Mouse (Mus musculus) stomach, embryonic 16.5 days (tissue): ENCODE results near the gene Scfd1. TPM values are rescaled to one million over a fixed set of nuclear protein-coding genes. Genes with fewer than 3 reads are reported as not detected.

Source experiments
- ATAC-seq: fragments of 200-750 bp; cut with Nextera tagmentation; 2 replicates; pipeline ENCODE4 v1.8.0; 2017; ENCODE audit warnings: moderate number of reproducible peaks, moderate TSS enrichment; ENCODE audit not compliant: insufficient read depth, low FRiP score
- H3K27ac ChIP-seq: fragments of 300-500 bp; sonication (generic); 2 replicates; pipeline ENCODE4 v1.5.1; 2014; ENCODE audit warnings: low read length
- H3K27me3 ChIP-seq: fragments of 300-500 bp; sonication (generic); 2 replicates; pipeline ENCODE4 v1.6.1; 2014; ENCODE audit warnings: low read length, control low read depth, mixed read lengths; ENCODE audit not compliant: control insufficient read depth, insufficient read depth
- H3K36me3 ChIP-seq: fragments of 300-500 bp; sonication (generic); 2 replicates; pipeline ENCODE4 v1.6.1; 2014; ENCODE audit warnings: low read length; ENCODE audit not compliant: control insufficient read depth, insufficient read depth
- H3K4me1 ChIP-seq: fragments of 300-500 bp; sonication (generic); 2 replicates; pipeline ENCODE4 v1.6.1; 2014; ENCODE audit warnings: low read length, control low read depth, mixed read lengths; ENCODE audit not compliant: control insufficient read depth, insufficient read depth
- H3K4me2 ChIP-seq: fragments of 300-500 bp; sonication (generic); 2 replicates; pipeline ENCODE4 v1.6.1; 2014; ENCODE audit warnings: low read depth, low read length, mixed read lengths
- H3K4me3 ChIP-seq: fragments of 300-500 bp; sonication (generic); replicated peaks from 2 replicates; pipeline ENCODE4 v1.5.1; 2014; ENCODE audit warnings: mild to moderate bottlenecking, low read length
- H3K9ac ChIP-seq: fragments of 300-500 bp; sonication (generic); 2 replicates; pipeline ENCODE4 v1.6.1; 2014; ENCODE audit warnings: low read length
- H3K9me3 ChIP-seq: fragments of 300-500 bp; sonication (generic); replicated peaks from 2 replicates; pipeline ENCODE4 v1.6.1; 2016; ENCODE audit warnings: low read length, control low read depth; ENCODE audit not compliant: control insufficient read depth
- WGBS: fragments of 180-500 bp; shearing (Covaris S2); extraction: QIAGEN DNeasy Blood & Tissue Kit; methylation state at CpG from one replicate; pipeline ENCODE4 v1.1.7; 2014; 5-methylcytosine and 5-hydroxymethylcytosine counted together
- polyA plus RNA-seq: library from polyadenylated mRNA; unstranded; fragments of >200 nt; fragmentation: Nextera tagmentation; extraction: Ambion mirVana; gene quantifications from 2 replicates; pipeline ENCODE4 v1.2.1, GENCODE M21; 2015

Gene Scfd1
- polyA plus RNA-seq, 1 experiment from 2014 or later = 87.5 TPM

DNA sequence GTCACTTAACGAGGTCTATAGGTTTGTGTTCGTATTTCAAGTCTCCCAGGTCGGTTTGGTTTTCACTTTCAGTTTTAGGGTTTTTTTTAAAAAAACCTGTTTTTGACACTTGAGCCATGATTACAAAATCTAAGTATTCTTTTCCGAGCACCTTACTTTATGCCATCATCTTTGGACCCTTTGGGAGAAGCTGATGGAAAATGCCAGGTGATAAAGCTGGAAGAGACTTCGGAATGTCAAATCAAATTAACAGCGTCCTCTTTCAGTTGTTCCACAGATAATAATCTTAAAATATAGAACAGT lies 529 bp downstream of the Scfd1 start:
- H3K36me3 ChIP-seq = no peaks in the 10 kb centered on the region
- H3K4me2 ChIP-seq = peak overlapping the region; percentile 65
- ATAC-seq = no peak
- H3K27me3 ChIP-seq = no peaks in the 10 kb centered on the region
- H3K9ac ChIP-seq = peak overlapping the region; percentile 92
- no peaks in the 10 kb centered on the region for H3K4me1 ChIP-seq
- peak overlapping the region; percentile 92 for H3K27ac ChIP-seq
- H3K4me3 ChIP-seq = peak overlapping the region; percentile 96
- WGBS = 14% methylated on average over 6 of the region's 6 CpGs
- H3K9me3 ChIP-seq = no peaks in the 10 kb centered on the region

DNA sequence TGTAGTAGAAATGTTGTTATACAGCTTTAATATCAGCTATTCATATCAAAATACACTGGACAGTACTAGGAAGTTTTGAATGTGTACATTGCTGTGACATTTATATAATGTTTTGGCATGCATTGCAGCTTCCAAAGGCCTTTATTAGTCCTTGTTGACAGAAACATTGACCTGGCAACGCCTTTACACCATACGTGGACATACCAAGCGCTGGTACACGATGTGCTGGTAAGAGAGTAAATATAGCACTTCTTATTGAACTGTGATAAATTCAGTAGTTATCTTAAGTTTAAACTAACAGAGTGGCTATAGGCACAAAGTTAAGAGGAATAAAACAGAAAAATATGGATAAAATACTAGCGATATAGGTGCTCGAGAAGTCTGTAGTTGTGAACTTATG lies 22.6 kb downstream of the Scfd1 start:
- Histone ChIP-seq H3K36me3 (peaks cover 16% of the 10 kb centered on the region), H3K4me3 (no peak overlapping the region), H3K4me2 (no peak overlapping the region), H3K27ac (no peak overlapping the region), H3K9ac (no peak overlapping the region), H3K9me3 (no peaks in the 10 kb centered on the region), H3K27me3 (no peaks in the 10 kb centered on the region), H3K4me1 (no peaks in the 10 kb centered on the region)
- no peak for ATAC-seq
- WGBS = 87% methylated on average over 6 of the region's 6 CpGs

DNA sequence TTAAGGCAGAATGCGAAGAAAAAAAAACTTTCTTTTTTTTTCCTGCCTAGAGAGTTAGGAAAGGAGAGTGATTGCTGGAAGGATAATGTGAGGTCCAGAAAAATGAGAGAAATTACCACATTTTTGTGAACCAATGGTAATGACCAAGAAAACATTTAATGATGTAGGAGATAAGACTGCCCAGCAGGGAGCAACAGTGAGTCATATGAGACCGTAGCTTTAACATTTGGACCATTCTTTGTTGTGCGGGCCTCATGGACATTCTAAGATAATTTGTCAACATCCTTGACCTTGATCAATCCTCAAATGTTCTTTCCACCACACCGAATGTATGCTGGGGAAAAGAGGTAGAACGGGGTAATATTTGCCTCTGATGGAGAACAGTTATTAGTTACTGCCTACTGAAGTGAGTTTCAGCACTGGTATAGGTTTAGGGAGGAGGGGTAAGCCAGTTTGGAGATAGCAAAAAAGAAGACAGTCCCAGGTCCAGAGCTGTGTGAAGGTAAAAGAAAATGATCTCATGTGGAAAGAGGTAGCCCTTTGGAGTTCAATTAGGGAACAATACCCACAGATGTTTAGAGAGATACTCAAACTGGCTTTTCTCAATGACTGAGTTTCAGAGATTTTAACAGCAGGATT lies 24.9 kb downstream of the Scfd1 start:
- 58% methylated on average over 5 of the region's 5 CpGs for WGBS
- Histone ChIP-seq H3K27ac (no peak overlapping the region), H3K9ac (no peak overlapping the region), H3K4me1 (no peaks in the 10 kb centered on the region), H3K4me3 (no peak overlapping the region), H3K4me2 (no peak overlapping the region), H3K36me3 (peaks cover 12% of the 10 kb centered on the region; the same call in 1 of the 2 replicates), H3K27me3 (no peaks in the 10 kb centered on the region), H3K9me3 (no peaks in the 10 kb centered on the region)
- no peak for ATAC-seq

DNA sequence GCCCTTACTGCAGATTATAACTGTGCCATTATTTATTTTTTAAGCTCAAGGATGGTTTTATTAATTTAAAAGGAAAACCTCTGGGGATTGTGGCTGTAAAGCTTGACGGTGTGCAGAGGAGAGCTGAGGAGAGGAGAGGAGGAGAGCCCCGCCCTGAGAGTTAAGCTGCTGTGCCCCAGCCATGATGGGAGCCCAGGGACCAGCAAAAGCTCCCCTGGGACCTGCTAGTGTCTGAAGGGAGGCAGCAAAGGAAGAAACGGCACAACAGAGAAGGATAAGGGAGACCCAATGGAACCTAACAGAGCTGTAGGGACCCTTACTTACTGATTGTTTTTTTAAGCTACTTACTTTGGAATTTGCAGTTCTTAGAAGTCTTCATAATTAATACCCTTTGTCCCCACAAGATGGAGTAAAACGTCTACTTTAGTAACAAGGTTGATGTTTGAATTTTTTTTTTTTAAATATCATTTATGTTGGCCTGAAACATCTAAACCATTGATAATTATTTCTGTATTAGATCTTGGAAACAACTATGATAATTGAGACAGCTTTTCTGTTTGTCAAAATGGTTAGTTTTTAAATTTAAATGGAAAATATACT lies 26.8 kb downstream of the Scfd1 start:
- H3K9ac ChIP-seq = no peak overlapping the region
- no peak overlapping the region for H3K27ac ChIP-seq
- H3K4me1 ChIP-seq = no peaks in the 10 kb centered on the region
- H3K4me3 ChIP-seq = no peak overlapping the region
- WGBS = 71% methylated on average over 4 of the region's 4 CpGs
- no peak overlapping the region for H3K4me2 ChIP-seq
- H3K9me3 ChIP-seq = no peaks in the 10 kb centered on the region
- no peak for ATAC-seq
- peaks cover 8% of the 10 kb centered on the region for H3K36me3 ChIP-seq
- H3K27me3 ChIP-seq = no peaks in the 10 kb centered on the region

DNA sequence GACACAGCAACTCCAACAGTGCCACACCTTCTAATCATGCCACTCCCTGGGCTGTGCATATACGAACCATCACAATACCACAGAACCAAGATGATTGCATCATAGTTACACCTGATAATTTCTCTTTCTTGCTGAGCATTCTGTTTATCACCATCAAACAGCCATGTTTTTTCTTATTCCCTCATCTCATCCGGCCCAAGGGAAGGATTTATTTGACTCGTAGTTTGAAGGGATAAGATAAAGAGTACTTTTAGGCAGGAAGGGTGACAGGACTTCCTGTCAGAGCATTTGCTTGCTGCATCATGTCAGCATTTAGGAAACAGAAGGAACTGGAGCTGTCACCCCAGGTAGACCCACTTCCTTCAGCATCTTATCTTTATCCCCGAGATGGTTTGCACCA lies 34.1 kb downstream of the Scfd1 start:
- Histone ChIP-seq H3K27me3 (no peaks in the 10 kb centered on the region), H3K27ac (no peak overlapping the region), H3K4me2 (no peak overlapping the region), H3K9ac (no peak overlapping the region), H3K9me3 (no peaks in the 10 kb centered on the region), H3K4me1 (no peaks in the 10 kb centered on the region), H3K36me3 (peaks cover 15% of the 10 kb centered on the region), H3K4me3 (no peak overlapping the region)
- WGBS = 81% methylated on average over 4 of the region's 4 CpGs
- no peak for ATAC-seq

DNA sequence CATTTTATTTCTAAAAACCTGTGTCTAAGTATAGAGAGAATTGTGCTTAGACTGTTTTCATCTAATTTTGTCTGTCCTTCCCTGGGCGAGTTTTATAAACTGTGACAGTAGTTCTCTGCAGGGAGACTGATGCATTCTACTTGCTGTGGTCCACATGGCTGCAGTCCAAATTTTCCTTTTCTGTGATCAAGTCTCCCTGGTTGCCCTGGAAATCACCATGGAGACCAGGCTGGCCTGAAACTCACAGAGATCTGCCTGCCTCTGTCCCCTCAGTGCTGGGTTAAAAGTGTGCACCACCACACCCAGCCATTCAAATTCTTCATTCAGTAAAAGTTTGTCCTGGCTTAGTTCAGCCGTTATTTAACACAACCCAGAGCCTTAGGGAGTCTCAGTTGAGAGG lies 60.2 kb downstream of the Scfd1 start:
- WGBS = 89% methylated on average over 2 of the region's 2 CpGs

DNA sequence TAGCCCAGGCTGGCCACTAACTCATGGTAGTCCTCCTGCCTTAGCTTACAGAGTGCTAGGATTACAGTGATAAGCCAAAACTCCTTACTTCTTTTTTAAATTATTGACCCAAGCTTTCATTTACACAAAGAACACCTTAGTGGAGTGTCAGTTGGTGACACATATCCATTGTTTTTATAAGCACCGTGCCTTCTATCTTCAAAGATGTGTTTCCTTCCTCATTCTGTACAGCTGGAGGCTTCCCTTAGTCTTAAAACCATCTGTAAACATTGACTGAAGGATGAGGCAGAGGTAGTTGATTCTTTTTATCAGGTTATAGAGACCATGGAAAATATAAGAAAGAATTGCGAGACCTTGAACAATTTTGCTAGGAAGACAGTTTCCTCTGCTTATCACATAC lies 61.0 kb downstream of the Scfd1 start:
- 88% methylated on average over 2 of the region's 2 CpGs for WGBS
- Histone ChIP-seq H3K36me3 (peaks cover 29% of the 10 kb centered on the region), H3K4me1 (no peaks in the 10 kb centered on the region)

More for the DNA sequence above, 60.2 kb downstream of the Scfd1 start:
- H3K27me3 ChIP-seq = no peaks in the 10 kb centered on the region
- H3K4me2 ChIP-seq = no peak overlapping the region
- H3K4me3 ChIP-seq = no peak overlapping the region
- no peak overlapping the region for H3K27ac ChIP-seq
- H3K9ac ChIP-seq = no peak overlapping the region
- H3K36me3 ChIP-seq = peaks cover 29% of the 10 kb centered on the region
- no peaks in the 10 kb centered on the region for H3K4me1 ChIP-seq
- ATAC-seq = no peak
- no peaks in the 10 kb centered on the region for H3K9me3 ChIP-seq

DNA sequence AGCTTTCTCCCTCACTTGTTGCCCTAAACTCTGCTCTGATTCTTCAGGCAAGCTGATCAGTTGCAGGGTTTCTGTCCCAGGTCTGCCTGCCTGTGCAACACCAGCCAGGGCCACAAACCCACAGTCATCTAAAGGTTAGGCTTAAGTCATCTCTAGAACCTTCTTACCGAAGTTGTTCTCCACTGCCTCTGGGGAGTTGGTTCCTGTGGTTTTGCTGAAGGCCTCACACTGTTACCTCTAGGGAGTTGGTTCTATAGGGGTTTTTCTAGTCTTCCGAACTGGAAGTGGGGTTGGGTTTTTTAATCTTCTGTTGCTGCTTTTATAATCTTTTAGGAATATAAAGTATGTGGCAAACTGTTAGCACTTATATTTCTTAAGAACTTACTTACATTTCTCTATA lies 72.0 kb downstream of the Scfd1 start:
- no peak overlapping the region for H3K4me2 ChIP-seq
- no peak for ATAC-seq
- H3K9ac ChIP-seq = no peak overlapping the region
- 89% methylated on average over 2 of the region's 2 CpGs for WGBS
- no peaks in the 10 kb centered on the region for H3K9me3 ChIP-seq
- no peaks in the 10 kb centered on the region for H3K4me1 ChIP-seq
- H3K4me3 ChIP-seq = no peak overlapping the region
- H3K27me3 ChIP-seq = no peaks in the 10 kb centered on the region
- peaks cover 21% of the 10 kb centered on the region for H3K36me3 ChIP-seq
- no peak overlapping the region for H3K27ac ChIP-seq

More for the DNA sequence above, 61.0 kb downstream of the Scfd1 start:
- Histone ChIP-seq H3K27me3 (no peaks in the 10 kb centered on the region), H3K27ac (no peak overlapping the region), H3K4me3 (no peak overlapping the region), H3K9me3 (no peaks in the 10 kb centered on the region), H3K9ac (no peak overlapping the region), H3K4me2 (no peak overlapping the region)
- ATAC-seq = no peak

DNA sequence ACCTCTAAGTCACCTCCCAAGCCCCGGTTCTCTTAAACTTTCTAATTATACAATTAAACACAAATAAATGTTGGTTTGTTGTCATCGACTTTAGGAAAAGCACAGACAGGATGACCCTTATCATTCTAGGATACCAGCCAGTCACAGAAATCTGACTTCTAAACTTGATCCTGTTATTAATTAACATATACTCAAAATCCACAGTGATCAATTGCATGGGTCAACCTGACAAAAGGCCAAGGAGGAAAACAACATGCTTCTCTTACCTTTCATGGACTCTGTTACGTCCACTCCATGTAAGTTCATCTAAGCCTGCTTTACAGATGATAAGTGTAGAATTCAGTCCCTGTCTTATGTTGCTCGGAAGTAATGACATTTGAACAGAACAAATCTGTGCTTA lies 93.6 kb downstream of the Scfd1 start:
- H3K4me3 ChIP-seq = no peak overlapping the region
- 87% methylated on average over 4 of the region's 4 CpGs for WGBS
- no peaks in the 10 kb centered on the region for H3K36me3 ChIP-seq
- no peak overlapping the region for H3K4me2 ChIP-seq
- H3K4me1 ChIP-seq = no peaks in the 10 kb centered on the region
- no peak overlapping the region for H3K27ac ChIP-seq
- H3K9ac ChIP-seq = no peak overlapping the region
- no peak for ATAC-seq
- H3K9me3 ChIP-seq = no peaks in the 10 kb centered on the region
- H3K27me3 ChIP-seq = no peaks in the 10 kb centered on the region
